Mouse (Mus musculus) G1E (cell line): ENCODE data around the gene Syne3.

ENCODE experiments used
- CTCF ChIP-seq: IDR thresholded peaks from 2 replicates; pipeline ENCODE4 v1.5.1; 2012; ENCODE audit warnings: low read depth, low read length, inconsistent platforms, mixed read lengths
- GATA1 ChIP-seq: IDR thresholded peaks from 2 replicates; pipeline ENCODE4 v1.6.1; 2012; ENCODE audit warnings: borderline replicate concordance, low read length, inconsistent platforms, mixed read lengths
- GATA2 ChIP-seq: IDR thresholded peaks from 2 replicates; pipeline ENCODE4 v1.6.1; 2012; ENCODE audit warnings: low read depth, low read length, inconsistent platforms, borderline replicate concordance
- TAL1 ChIP-seq: conservative IDR thresholded peaks from 2 replicates; pipeline ENCODE4 v1.6.1; 2012; ENCODE audit warnings: low read depth, low read length, inconsistent platforms, mixed read lengths

- TF ChIP-seq CTCF (no peak), GATA1 (no peak), TAL1 (no peak), GATA2 (no peak)
These were observed 12.5 kb upstream of the Syne3 start for GRCm38 (mm10) chr12:105022141-105022540.
